In genomic region chr17:15197361-15197760, GRCm38 (mm10) we compare ENCODE assay signal across 13 mouse cellular contexts.
"Had no signal": no experiment of that assay in that cellular context is flagged by ENCODE, and none has a peak within 500 bp of the region (broad histone marks: within the 10 kb centered on the region; RNA-seq: fewer than 3 reads in every experiment).

No protein-coding gene starts in this region.

- DNase-seq: gastrocnemius, adult 2 months; gastrocnemius, postnatal 10 days; gastrocnemius, postnatal 25 days; heart, adult 18-20 months; heart, postnatal 10 days; heart, postnatal 4 days; kidney, adult 18-20 months; kidney, adult 8-10 months; kidney, postnatal 10 days; kidney, postnatal 25 days; kidney, postnatal 4 days; liver; liver, embryonic 13.5 days had no signal
